Mouse (Mus musculus): ENCODE measurements around the gene Pcna. TPM values are rescaled to one million over a fixed set of nuclear protein-coding genes. Genes with fewer than 3 reads are reported as not detected.

Pcna gene
- total and polyA plus RNA-seq, 3 experiments: 308 to 541 (median 427) TPM

DNA sequence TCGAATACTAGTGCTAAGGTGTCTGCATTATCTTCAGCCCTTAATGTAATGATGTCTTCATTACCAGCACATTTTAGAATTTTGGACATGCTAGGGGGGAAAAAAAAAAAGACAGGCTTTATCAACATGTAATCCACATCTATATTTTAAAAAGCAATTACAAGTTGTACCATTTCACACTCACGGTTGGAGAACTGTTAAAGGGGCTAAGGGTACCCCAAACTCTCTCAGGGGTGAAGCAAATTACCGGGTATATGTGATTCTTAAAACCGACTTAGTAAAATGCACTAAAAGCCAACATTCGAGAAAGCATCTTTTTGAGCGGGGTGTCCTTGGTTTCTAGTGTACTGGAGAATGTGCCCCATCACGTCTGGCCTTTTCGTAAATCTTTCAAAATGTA lies 1.2 kb downstream of the Pcna start:
- H3K4me1 ChIP-seq (ENCODE audit: control insufficient read depth in 1 of 2, insufficient read depth in 2 of 2, low read length in 2 of 2): no peaks in the 10 kb centered on the region; a peak in 1 of 4 replicates

DNA sequence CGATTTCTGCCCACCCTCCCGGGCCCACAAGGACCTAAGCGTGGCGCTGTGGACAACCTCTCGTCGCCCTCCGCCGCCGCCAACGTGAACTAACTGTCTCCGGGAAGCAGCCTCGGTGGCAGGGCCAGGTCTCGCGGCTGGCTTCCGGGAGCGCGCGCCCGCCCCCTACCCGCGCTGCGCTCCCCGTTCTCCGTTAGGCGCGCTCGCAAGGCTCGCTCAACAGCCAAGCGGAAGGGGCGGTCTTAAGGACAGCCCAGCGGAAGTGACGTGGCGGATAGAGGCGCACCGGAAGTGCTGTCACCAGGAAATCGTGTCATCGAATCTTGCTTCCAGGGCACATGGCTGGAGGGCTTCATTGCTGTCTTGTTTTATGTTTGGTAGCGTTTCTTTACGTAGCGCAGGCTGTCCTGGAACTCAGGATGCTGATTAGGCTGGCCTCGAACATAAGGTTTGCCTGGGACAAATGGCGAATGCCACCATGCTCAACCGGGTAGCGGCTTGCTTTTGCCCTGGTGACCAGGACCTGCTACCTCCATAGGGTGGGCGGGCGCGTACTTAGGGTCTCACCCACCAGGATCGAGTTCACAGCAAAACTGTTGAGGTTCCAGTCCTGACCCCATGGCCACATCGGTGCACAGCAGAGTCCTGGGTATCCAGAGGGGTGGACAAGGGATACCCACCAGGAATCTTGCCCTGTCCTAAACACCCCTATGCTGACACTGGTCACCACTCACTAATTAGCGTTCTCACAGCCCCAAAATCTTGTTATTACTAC lies 5.4 kb downstream of the Pcna start, which contains the start of gene Tmem230:
TSS of gene Tmem230 (minus strand) at position 269 of the 775 bp plus-strand sequence.
- no peaks in the 10 kb centered on the region for H3K9me3 ChIP-seq (replicated peaks; ENCODE audit: insufficient read depth, low read length)
- H3K4me1 ChIP-seq (ENCODE audit: control insufficient read depth in 1 of 2, insufficient read depth in 2 of 2, low read length in 2 of 2): no peaks in the 10 kb centered on the region; a peak in 2 of 4 replicates
- no peaks in the 10 kb centered on the region for H3K27me3 ChIP-seq (ENCODE audit: control insufficient read depth in 1 of 2, insufficient read depth in 2 of 2, low read length in 2 of 2)
- peak within 1 kb of the TSS; percentile 79 for H3K27ac ChIP-seq (ENCODE audit: control insufficient read depth, low read depth, low read length)
- H3K79me2 ChIP-seq (ENCODE audit: control insufficient read depth, insufficient read depth, low read length, poor library complexity): peaks cover 17% of the 10 kb centered on the region
- peak within 1 kb of the TSS; percentile 43 to 77 for H3K4me3 ChIP-seq (ENCODE audit: control insufficient read depth in 1 of 2, insufficient read depth in 1 of 2, low read depth in 2 of 2, low read length in 2 of 2)
- DNase-seq (ENCODE audit: low read depth, low spot score): peak; percentile 92
- peak within 1 kb of the TSS; percentile 84 for H3K9ac ChIP-seq (ENCODE audit: control insufficient read depth, low read depth, low read length, poor library complexity, severe bottlenecking)
- H3K36me3 ChIP-seq (ENCODE audit: control insufficient read depth in 1 of 2, insufficient read depth in 2 of 2, low read length in 2 of 2): peaks cover 12 to 28% of the 10 kb centered on the region in 2 experiments
- TF ChIP-seq KAT2A (conservative IDR thresholded peaks at IDR 0.05; ENCODE audit: low read depth, low read length) (no peak), UBTF (IDR thresholded peaks at IDR 0.05; ENCODE audit: borderline replicate concordance, insufficient read depth, low read depth, low read length) (no peak), MYC (IDR thresholded peaks at IDR 0.05; ENCODE audit: low read depth, low read length) (peak; percentile 88), NRF1 (IDR thresholded peaks at IDR 0.05; ENCODE audit: insufficient read depth, low read depth, low read length, poor library complexity, severe bottlenecking) (no peak), TAL1 (IDR thresholded peaks at IDR 0.05; ENCODE audit: low read length) (no peak), BHLHE40 (IDR thresholded peaks at IDR 0.05; ENCODE audit: borderline replicate concordance, low read depth, low read length) (no peak), GABPA (IDR thresholded peaks at IDR 0.05; ENCODE audit: low read depth, low read length) (no peak), MYB (IDR thresholded peaks at IDR 0.05; ENCODE audit: low read depth, low read length) (no peak), MEF2A (IDR thresholded peaks at IDR 0.05; ENCODE audit: extremely low read depth, insufficient replicate concordance, low read depth, low read length, poor library complexity, severe bottlenecking) (no peak), NELFE (IDR thresholded peaks at IDR 0.05; ENCODE audit: low read depth, low read length) (peak; percentile 22; the same call in 1 of the 2 replicates), ZC3H11A (IDR thresholded peaks at IDR 0.05; ENCODE audit: low read depth, low read length) (no peak), POLR2A (IDR thresholded peaks at IDR 0.05; ENCODE audit: control insufficient read depth in 1 of 2, insufficient read depth in 1 of 2, low read depth in 1 of 2, low read length in 2 of 2, poor library complexity in 1 of 2) (peak; percentile 54 to 77; a peak in 3 of 4 replicates), HCFC1 (IDR thresholded peaks at IDR 0.05; ENCODE audit: low read depth, low read length) (peak; percentile 85), USF2 (IDR thresholded peaks at IDR 0.05; ENCODE audit: borderline replicate concordance in 1 of 2, insufficient read depth in 1 of 2, low read depth in 1 of 2, low read length in 2 of 2) (no peak), RCOR1 (IDR thresholded peaks at IDR 0.05; ENCODE audit: low read depth, low read length) (no peak), MAZ (IDR thresholded peaks at IDR 0.05; ENCODE audit: low read depth, low read length) (0 out of 2 replicates have a peak, but pooled peaks have one; percentile 47), POLR2AphosphoS5 (IDR thresholded peaks at IDR 0.05; ENCODE audit: borderline replicate concordance, low read depth, low read length) (no peak), CTCF (IDR thresholded peaks at IDR 0.05 in 2 of 3, conservative IDR thresholded peaks at IDR 0.05 in 1 of 3; ENCODE audit: control insufficient read depth in 1 of 3, insufficient read depth in 1 of 3, low read depth in 2 of 3, low read length in 3 of 3, poor library complexity in 1 of 3, severe bottlenecking in 1 of 3) (0 out of 6 replicates have a peak, but pooled peaks of 1 of the 3 experiments have one; percentile 17), ZKSCAN1 (IDR thresholded peaks at IDR 0.05; ENCODE audit: low read depth, low read length) (no peak), ZMIZ1 (IDR thresholded peaks at IDR 0.05; ENCODE audit: low read depth, low read length) (peak; percentile 20; the same call in 1 of the 2 replicates), MXI1 (IDR thresholded peaks at IDR 0.05; ENCODE audit: low read depth, low read length) (peak; percentile 47; the same call in 1 of the 2 replicates), CHD2 (IDR thresholded peaks at IDR 0.05; ENCODE audit: low read length) (no peak), JUND (IDR thresholded peaks at IDR 0.05; ENCODE audit: low read depth, low read length) (no peak), RAD21 (IDR thresholded peaks at IDR 0.05; ENCODE audit: low read depth, low read length) (no peak), USF1 (IDR thresholded peaks at IDR 0.05; ENCODE audit: low read depth, low read length) (no peak), TBP (IDR thresholded peaks at IDR 0.05; ENCODE audit: low read depth, low read length) (peak; percentile 45; the same call in 1 of the 2 replicates), EP300 (IDR thresholded peaks at IDR 0.05; ENCODE audit: low read depth in 1 of 2, low read length in 2 of 2) (no peak), ETS1 (IDR thresholded peaks at IDR 0.05; ENCODE audit: low read depth, low read length) (peak; percentile 20; the same call in 1 of the 2 replicates)

More for the DNA sequence above, 1.2 kb downstream of the Pcna start:
- Histone ChIP-seq H3K27me3 (ENCODE audit: control insufficient read depth in 1 of 2, insufficient read depth in 2 of 2, low read length in 2 of 2) (no peaks in the 10 kb centered on the region), H3K9me3 (replicated peaks; ENCODE audit: insufficient read depth, low read length) (no peaks in the 10 kb centered on the region), H3K36me3 (ENCODE audit: control insufficient read depth in 1 of 2, insufficient read depth in 2 of 2, low read length in 2 of 2) (peaks cover 12 to 35% of the 10 kb centered on the region in 2 experiments), H3K4me3 (ENCODE audit: control insufficient read depth in 1 of 2, insufficient read depth in 1 of 2, low read depth in 2 of 2, low read length in 2 of 2) (peak overlapping the region; percentile 49 to 91), H3K79me2 (ENCODE audit: control insufficient read depth, insufficient read depth, low read length, poor library complexity) (peaks cover 22% of the 10 kb centered on the region), H3K9ac (ENCODE audit: control insufficient read depth, low read depth, low read length, poor library complexity, severe bottlenecking) (peak overlapping the region; percentile 95), H3K27ac (ENCODE audit: control insufficient read depth, low read depth, low read length) (peak overlapping the region; percentile 85)
- TF ChIP-seq ZC3H11A (IDR thresholded peaks at IDR 0.05; ENCODE audit: low read depth, low read length) (no peak), CHD1 (IDR thresholded peaks at IDR 0.05; ENCODE audit: low read depth, low read length) (peak; percentile 92; the same call in 1 of the 2 replicates)
- no peak for DNase-seq (ENCODE audit: low read depth, low spot score)
